Mouse (Mus musculus) spleen, postnatal 36 days (tissue): Measurements from ENCODE around the gene Arhgap24.
"Not testable (repeated sequence)": the region's sequence is repeated elsewhere in the genome, so short reads cannot be mapped to it uniquely, and the experiment has no call there.

Experiments
- DNase-seq, 2 experiments: peaks; one replicate each; pipeline ENCODE4 v3.0.0; 2022; ENCODE audit warnings: low spot score in 2 of 2, mixed read lengths in 1 of 2

Gene Arhgap24

DNA sequence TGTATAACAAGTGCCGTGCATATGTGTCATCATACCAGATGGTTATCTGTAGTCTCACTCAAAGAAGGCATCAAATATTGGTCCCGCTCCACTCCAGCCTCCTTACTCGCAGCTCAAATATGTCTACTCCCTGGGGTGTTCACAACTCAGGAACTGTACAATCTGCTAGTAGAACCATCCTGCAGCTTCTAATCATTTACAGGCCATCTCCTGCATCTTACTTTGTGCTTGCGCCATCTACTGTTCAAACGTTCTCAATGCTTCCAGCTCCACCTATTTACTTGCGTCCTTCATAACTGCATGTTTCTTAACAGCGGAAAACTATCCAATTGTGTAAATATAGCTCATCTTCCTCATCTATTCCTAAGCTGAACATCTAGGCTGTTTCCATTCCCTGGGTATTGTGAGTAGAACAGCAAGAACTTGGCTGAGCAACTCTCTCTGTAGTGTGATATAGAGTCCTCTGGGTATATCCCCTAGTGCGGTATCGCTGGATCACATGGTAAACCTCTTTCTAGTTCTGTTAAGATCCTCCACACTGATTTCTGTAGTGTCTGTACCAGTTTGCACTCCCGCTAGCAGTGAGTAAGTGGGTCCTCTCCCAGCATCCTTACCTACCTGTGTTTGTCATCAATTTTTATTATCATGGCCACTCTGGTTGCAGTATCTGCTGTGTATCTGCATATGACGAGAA lies 393.6 kb downstream of the Arhgap24 start:
- DNase-seq, result peak in 1 of 2 experiments; percentile 8

- DNase-seq, result no peak
Measured at GRCm38 (mm10) chr5:102875628-102876027, 394.4 kb downstream of the Arhgap24 start.

DNA sequence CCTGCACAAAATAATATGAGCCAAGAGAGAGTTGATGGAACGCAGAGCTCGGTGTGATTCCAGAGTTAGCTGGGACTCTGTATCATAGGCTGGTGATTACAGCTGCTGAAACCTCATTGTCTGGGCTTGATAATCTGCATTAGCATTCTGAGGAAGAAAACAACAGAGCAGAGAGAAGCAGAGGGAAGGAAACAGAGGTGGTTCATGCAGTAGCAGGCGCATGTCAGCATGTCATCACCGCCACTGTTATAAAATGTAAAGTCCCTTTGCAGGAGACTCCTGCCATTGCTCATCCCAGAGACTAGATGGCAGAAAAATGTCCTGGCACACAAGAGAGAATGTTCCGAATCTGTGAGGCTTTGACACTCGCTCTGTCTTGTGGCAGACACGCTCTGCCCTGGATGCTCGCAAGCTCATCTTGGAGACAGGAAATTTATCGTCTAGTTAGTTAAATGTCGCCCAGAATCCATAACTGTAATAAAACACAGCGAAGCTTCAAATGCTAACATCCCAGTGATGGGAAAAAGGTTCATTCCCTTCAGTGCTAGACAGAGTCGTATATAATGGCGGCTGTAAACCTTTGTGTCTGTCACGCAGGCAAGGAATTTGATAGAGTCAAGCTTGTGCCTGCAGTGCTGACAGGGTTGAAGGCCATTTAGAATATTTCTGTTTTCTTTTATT lies 407.4 kb downstream of the Arhgap24 start:
- DNase-seq, result no peak

- no peak for DNase-seq
Measured at GRCm38 (mm10) chr5:102889163-102889488, 407.9 kb downstream of the Arhgap24 start.

- DNase-seq, result no peak
Measured at GRCm38 (mm10) chr5:102892226-102892625, 411.0 kb downstream of the Arhgap24 start.

- no peak for DNase-seq
Measured at GRCm38 (mm10) chr5:102898301-102898700, 417.1 kb downstream of the Arhgap24 start.

DNA sequence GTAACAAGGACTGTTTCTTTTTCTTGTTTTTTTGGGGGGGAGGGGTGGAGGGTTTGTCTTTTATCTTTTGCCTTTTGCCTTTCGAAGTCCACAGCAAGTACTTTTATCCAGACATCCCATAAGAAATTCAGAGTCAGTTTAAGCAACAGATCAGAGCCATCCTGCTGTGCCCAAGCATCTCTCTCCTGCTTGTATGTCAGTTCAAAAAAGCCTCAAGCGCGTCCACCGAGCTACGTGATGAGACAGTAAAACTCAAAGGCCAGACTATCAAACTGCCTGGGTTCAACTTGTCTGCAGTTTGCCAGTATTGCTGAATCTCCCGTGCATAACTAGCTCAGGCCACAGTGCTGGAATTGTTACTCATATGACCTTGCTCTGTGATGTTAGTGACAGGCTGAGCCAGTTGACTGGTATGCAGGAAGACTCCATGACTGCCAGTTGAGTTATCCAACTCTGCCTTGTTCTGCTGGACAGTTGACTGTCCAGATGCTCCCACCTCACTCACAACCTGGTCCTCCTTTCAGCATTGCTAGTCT lies 418.6 kb downstream of the Arhgap24 start:
- no peak for DNase-seq

- no peak for DNase-seq
Measured at GRCm38 (mm10) chr5:102901176-102901575, 420.0 kb downstream of the Arhgap24 start.

- no peak for DNase-seq
Measured at GRCm38 (mm10) chr5:102903487-102903886, 422.3 kb downstream of the Arhgap24 start.

DNA sequence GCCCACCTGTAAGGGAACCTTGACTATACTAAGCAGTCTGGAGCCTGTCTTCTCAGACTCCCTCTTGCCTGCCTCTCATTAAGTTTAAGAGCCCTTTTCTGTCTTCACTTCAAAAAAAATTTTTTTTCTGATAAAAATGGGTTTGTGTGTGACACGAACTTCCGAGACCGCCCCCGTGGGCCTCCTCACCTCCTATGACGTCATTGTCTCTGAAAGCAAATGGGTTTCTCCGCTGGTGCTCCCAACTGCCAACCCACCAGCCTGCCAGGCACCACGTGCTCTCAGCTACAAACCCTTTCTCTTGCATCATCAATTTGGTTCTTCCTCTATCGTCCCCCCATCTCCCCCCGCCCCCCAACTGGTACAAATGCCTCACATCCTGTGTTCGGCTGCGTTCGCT lies 422.9 kb downstream of the Arhgap24 start:
- DNase-seq, result no peak

DNA sequence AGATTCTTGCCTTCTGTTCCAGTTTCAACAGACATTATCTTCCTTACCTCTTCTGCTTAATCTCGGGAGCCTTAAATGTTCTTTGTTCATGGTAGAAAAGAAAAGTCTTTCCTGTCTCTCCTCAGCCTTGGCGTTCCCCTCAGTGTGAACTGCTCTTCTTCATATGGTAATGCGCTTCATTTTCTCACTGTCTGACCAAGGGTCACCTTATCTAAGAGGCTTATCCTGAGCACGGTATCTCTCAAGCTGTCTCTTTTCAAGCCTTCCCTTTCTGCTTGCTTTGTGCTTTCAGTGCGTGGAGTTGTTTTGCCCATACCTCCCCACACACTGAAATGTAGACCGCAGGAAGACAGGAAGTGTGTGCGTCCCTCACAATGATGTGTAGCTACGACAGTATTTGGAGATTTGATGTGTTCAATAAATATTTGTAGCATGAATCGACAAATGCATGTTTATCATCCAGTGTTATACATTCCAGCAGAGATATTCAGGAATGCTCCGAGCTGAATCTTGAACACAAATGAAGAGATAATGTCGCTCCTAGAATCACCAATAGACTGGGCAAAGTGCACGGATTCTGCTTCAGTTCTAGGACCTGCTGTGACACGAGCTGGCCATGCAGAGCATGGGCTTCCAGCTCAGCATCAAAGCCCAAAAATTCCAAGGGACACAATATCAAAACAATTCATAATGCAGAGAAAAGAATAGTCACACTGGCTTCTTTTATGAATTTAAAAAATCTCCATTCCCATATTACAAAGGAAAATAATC lies 424.4 kb downstream of the Arhgap24 start:
- no peak for DNase-seq

GRCm38 (mm10) chr5:102920199-102920598 lies 439.0 kb downstream of the Arhgap24 start:
- no peak for DNase-seq

DNA sequence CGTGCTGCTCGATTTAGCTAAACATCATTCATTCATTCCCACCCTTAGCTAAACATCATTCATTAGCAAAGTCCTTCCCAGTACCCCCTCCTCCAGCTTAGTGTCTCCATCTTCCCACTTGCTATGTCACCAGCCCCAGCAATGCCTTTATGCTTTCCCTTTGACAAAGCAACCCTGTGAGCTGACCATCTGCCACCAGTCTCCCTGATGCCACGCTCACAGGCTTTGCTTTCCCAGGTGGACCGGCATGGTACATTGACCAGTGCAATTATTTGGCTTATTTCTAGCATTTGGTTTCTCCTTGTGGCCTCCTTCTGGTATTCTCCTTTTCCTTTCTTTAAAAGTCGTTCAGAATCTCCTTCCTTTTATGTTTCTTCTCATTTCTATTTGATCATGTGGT lies 445.6 kb downstream of the Arhgap24 start:
- no peak for DNase-seq

- no peak for DNase-seq
Measured at GRCm38 (mm10) chr5:102930161-102930560, 449.0 kb downstream of the Arhgap24 start.

GRCm38 (mm10) chr5:102943864-102944630 lies 462.9 kb downstream of the Arhgap24 start:
- not testable (repeated sequence) for DNase-seq

DNA sequence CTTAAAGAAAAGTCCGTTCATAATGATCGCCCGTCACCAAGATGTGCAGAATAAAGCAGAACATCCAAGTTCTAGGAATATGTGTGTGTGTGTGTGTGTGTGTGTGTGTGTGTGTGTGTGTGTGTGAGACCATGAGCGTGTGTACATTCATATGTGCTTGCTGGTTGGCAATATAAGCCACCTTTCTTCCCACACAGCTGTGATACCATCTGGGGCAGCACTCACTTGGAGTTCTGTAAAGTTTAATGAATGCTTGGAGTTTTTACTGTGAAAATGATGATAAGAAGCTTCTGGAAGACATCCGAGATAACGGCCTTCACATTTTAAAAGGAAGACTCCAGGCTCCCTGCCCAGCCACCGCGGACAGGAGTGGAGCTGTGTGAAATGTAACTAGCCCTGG lies 465.4 kb downstream of the Arhgap24 start:
- DNase-seq, result no peak

DNA sequence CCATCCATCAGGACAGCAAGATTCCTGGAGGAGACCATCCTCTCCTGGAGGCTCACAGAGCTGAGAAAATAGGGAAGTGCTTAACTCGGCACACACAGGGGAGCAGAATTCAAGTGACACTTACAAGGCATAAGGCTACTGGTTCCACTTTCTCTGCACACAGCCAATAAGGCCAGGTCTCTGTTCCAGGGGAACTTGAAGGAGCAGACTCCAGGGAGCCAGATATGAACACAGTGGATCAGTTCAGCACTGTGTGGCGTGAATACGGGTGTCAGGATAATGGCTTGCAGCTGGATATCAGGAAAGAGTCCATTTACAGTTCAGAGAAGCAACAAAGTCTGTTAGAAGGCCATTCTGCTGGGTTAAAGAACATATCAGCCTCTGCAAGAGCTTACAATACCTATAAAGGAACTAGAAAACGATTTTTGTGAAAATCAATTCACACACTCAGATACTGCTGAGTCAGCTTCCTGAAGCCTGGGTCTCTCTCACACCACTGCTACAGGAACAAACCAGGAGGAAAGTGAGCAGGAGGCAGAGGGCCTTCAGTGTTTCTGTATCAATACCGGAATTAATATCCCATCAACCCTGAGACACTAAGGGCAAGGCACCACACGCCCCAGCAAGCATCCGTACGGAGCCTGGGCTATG lies 466.0 kb downstream of the Arhgap24 start:
- DNase-seq, result no peak
